Mouse (Mus musculus) embryonic facial prominence, embryonic 10.5 days (tissue): ENCODE data around the gene Map10. TPM values are rescaled to one million over a fixed set of nuclear protein-coding genes. Genes with fewer than 3 reads are reported as not detected.
A peak's percentile ranks its signal among the peaks of the same experiment; 100 is the strongest.

Experiments used
- DNase-seq: peaks from one replicate; pipeline ENCODE4 v3.0.0-alpha.2; 2017; ENCODE audit warnings: low spot score
- H3K27ac ChIP-seq: fragments of 300-500 bp; sonication (generic); replicated peaks from 2 replicates; pipeline ENCODE4 v1.5.1; 2016; ENCODE audit warnings: mild to moderate bottlenecking
- H3K27me3 ChIP-seq: fragments of 300-500 bp; sonication (generic); replicated peaks from 2 replicates; pipeline ENCODE4 v1.6.1; 2016; ENCODE audit warnings: low read depth, mild to moderate bottlenecking; ENCODE audit not compliant: poor library complexity, severe bottlenecking
- H3K36me3 ChIP-seq: fragments of 300-500 bp; sonication (generic); replicated peaks from 2 replicates; pipeline ENCODE4 v1.6.1; 2016; ENCODE audit warnings: mild to moderate bottlenecking, moderate library complexity
- H3K4me1 ChIP-seq: fragments of 300-500 bp; sonication (generic); 2 replicates; pipeline ENCODE4 v1.6.1; 2016
- H3K4me3 ChIP-seq: fragments of 300-500 bp; sonication (generic); 2 replicates; pipeline ENCODE4 v1.5.1; 2016; ENCODE audit warnings: mild to moderate bottlenecking, moderate library complexity
- H3K9me3 ChIP-seq: fragments of 300-500 bp; sonication (generic); 2 replicates; pipeline ENCODE4 v1.6.1; 2016; ENCODE audit warnings: mild to moderate bottlenecking
- WGBS: fragments of 180-500 bp; shearing (Covaris S2); methylation state at CpG from one replicate; pipeline ENCODE4 v1.1.7; 2016; 5-methylcytosine and 5-hydroxymethylcytosine counted together
- polyA plus RNA-seq: library from polyadenylated mRNA; unstranded; fragments of >200 nt; fragmentation: Nextera tagmentation; extraction: Ambion mirVana; gene quantifications from 2 replicates; pipeline ENCODE4 v1.2.1, GENCODE M21; 2016

The Map10 gene
- polyA plus RNA-seq, 1 experiment from 2014 or later = 5.7 TPM

GRCm38 (mm10) chr8:125675796-125676195, 6.2 kb downstream of the Map10 start:
- WGBS = 84% methylated on average over 3 of the region's 3 CpGs
- peaks cover 9% of the 10 kb centered on the region for H3K4me1 ChIP-seq
- peaks cover 17% of the 10 kb centered on the region for H3K36me3 ChIP-seq
- H3K27ac ChIP-seq = no peak overlapping the region
- DNase-seq = no peak
- no peaks in the 10 kb centered on the region for H3K27me3 ChIP-seq
- H3K4me3 ChIP-seq = no peak overlapping the region
- peaks cover 16% of the 10 kb centered on the region for H3K9me3 ChIP-seq

DNA sequence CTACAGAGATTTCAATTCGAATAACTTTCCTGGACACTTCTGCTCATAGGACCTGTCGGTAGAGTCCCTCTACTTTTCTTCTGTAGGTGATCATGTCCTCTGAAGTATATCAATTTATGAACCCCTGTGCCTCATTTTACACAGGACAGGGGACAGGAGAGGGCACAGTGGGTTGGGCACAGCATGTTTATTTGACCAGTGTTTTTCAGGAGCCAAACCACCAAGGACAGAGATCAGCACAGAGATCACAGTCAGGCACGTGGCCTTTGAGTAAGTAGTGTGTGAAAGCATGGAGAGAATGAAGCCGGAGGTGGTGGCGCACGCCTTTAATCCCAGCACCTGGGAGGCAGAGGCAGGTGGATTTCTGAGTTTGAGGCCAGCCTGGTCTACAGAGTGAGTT, 7.9 kb downstream of the Map10 start:
- no peak overlapping the region for H3K4me3 ChIP-seq
- H3K36me3 ChIP-seq = no peaks in the 10 kb centered on the region; the same call in 1 of the 2 replicates
- H3K27me3 ChIP-seq = no peaks in the 10 kb centered on the region
- no peak overlapping the region for H3K27ac ChIP-seq
- H3K4me1 ChIP-seq = peaks cover 14% of the 10 kb centered on the region
- H3K9me3 ChIP-seq = no peaks in the 10 kb centered on the region
- no peak for DNase-seq
- WGBS = 89% methylated on average over 6 of the region's 6 CpGs

DNA sequence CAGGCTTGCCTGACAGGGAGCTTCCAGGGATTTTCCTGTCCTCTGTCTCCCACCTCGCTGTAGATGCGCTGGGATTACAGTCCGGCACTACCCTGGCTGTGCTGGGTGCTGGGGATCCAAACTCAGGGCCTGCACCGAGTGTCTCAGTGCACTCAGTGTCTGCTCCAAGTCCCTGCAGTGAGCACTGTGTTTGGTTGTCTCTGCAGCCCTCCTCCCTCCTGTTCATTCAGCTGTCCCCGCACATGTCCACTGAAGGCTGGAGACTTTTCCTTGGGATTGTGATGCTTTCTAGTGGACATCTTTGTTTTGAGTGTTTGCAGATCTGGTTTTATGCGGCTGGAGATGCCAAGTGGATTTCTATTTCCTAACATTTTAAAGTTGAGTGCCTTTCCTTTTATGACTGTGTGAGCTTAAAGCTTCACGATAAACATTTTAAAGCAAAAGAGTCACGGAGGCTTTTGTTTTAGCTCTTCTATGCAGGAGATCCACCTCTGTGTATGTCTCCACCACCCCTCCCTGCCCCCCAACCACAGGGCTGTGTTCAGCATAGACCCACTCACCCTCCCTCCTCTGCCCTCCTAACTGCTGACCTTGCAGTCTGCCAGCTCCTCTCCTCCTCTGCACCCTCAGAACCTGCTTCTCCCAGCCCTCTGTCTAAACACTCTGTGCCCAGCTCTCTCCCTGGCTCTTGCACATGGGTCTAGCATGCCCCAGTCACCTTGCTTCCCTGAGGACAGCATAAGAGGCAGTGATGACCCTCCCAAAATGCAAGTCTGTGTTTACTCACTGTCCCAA, 9.4 kb downstream of the Map10 start:
- WGBS = 83% methylated on average over 8 of the region's 8 CpGs
- Histone ChIP-seq H3K27ac (no peak overlapping the region; the same call in 1 of the 2 replicates), H3K36me3 (no peaks in the 10 kb centered on the region), H3K27me3 (no peaks in the 10 kb centered on the region), H3K4me3 (no peak overlapping the region), H3K9me3 (no peaks in the 10 kb centered on the region), H3K4me1 (peaks cover 14% of the 10 kb centered on the region)
- no peak for DNase-seq

DNA sequence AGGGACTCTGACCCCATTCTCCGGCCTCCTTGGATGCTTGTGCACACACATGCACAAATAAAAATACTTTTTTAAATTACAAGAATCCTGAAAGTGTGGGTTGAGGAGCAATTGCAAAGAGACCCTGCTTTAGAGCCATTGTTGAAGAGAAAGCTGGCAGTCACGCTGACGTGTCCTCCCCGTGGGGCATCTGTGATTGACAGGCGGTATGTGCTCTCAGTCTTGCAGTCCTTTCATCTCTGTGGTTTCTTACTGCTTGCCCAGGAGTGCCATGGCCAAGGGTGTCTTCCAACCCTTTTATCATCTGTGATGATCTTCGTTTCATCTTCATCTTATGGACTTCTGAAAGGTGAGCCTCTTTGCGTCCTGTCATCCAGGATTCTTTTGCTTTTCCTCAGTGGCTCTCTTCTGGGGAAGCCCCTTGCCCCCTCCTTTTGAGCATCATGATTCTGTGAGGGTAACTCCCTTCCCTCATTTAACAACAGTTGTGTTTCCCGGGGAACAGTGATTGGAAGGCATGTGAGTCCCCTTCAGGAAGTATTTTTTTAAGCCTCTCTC, 11.3 kb downstream of the Map10 start:
- peaks cover 21% of the 10 kb centered on the region for H3K4me1 ChIP-seq
- no peak overlapping the region for H3K4me3 ChIP-seq
- H3K27ac ChIP-seq = no peak overlapping the region
- no peaks in the 10 kb centered on the region for H3K36me3 ChIP-seq
- H3K27me3 ChIP-seq = no peaks in the 10 kb centered on the region
- H3K9me3 ChIP-seq = no peaks in the 10 kb centered on the region
- 48% methylated on average over 8 of the region's 8 CpGs for WGBS
- peak; percentile 30 for DNase-seq

DNA sequence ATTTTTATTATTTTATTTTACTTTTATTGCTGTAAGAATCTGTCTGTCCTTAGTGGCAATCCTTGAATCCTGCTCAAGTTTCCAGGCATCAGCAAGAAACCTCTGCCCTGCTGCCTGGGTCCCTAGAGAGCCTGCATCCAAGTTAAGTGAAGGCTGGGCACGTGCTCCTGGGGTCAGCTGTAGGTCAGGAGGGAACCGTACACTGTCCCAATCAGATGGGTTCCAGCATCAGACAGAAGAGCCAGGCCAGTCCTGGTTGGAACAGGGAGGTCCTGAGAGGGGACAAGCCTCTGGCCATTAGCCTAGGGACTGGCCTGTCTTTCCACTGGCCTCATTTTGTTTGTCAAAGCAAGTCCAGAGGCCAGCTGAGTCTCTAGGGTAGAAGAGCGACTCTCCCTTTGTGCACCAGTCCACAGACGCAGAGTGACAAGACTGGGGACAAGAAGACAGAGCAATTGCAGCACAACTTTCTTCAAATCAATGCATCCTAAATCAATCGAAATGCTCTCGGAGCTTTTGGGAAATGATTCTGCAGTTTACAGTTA, 15.7 kb downstream of the Map10 start:
- Histone ChIP-seq H3K4me3 (no peak overlapping the region), H3K36me3 (no peaks in the 10 kb centered on the region), H3K27me3 (no peaks in the 10 kb centered on the region; the same call in 1 of the 2 replicates), H3K27ac (no peak overlapping the region), H3K4me1 (peaks cover 18% of the 10 kb centered on the region), H3K9me3 (no peaks in the 10 kb centered on the region)
- 67% methylated on average over 6 of the region's 6 CpGs for WGBS
- peak; percentile 49 for DNase-seq

- Histone ChIP-seq H3K27me3 (no peaks in the 10 kb centered on the region; the same call in none of the 2 replicates), H3K36me3 (no peaks in the 10 kb centered on the region), H3K4me3 (no peak overlapping the region), H3K4me1 (peaks cover 12% of the 10 kb centered on the region), H3K9me3 (no peaks in the 10 kb centered on the region), H3K27ac (no peak overlapping the region)
- 88% methylated on average over 9 of the region's 9 CpGs for WGBS
- no peak for DNase-seq
Measured at GRCm38 (mm10) chr8:125686221-125686865, 16.7 kb downstream of the Map10 start.

DNA sequence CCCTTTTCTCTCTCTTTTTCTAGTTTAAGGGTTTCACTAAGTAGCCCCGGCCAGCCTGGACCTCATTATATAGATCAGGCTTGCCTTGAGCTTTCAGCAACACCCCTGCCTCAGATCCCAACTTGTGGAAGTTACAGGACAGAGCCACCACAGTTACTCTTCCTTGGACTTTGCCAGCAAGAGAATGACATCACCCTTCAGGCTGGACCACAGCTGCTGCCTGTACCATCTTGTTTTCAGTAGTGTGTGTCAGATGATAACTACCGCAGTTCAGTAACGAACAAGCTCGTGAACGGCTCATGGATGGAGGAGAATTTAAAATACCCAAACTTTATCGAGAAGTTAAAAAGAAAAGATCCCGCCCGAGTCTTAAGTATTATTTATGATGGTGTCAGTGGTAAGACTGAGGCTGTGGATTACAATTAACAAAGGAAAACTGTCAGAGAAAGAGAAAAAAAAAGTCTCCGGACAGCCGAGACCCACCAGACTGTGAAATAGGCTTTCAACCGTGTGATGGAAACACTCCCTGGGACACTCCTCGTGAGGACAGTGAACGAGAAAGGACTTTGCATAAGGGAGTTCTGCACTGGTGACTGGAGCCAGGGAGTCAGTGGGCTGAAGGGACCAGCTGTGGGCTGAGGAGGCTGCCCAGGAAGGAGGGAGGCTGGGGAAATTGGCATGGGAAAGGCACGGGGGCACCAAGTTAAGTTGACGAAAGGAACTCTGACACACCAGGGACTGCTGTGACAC, 20.7 kb downstream of the Map10 start:
- Histone ChIP-seq H3K27me3 (no peaks in the 10 kb centered on the region; the same call in none of the 2 replicates), H3K27ac (no peak overlapping the region), H3K9me3 (no peaks in the 10 kb centered on the region), H3K4me3 (no peak overlapping the region), H3K36me3 (no peaks in the 10 kb centered on the region), H3K4me1 (peaks cover 9% of the 10 kb centered on the region)
- WGBS = 76% methylated on average over 15 of the region's 15 CpGs
- DNase-seq = no peak

DNA sequence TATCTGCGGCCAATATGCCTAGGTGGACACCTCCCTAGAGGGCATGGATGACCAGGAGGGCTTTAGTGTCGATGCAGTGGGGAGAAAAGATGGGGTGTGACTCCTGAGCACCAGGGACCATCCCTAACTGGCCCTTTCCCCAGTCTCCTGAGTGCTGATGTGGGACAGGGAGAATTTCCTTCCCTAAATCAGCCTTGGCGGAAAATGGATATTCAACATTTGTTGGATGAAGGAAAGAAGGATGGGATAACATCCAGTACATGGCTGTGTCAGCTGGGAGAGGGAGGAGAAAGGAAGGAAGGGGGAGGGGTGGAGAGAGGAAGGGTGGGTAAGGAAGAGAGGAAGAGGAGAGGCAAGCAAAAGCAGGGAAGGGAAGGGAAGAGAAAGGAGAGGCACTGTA, 21.3 kb downstream of the Map10 start:
- DNase-seq = no peak
- H3K36me3 ChIP-seq = no peaks in the 10 kb centered on the region
- H3K27me3 ChIP-seq = no peaks in the 10 kb centered on the region; the same call in none of the 2 replicates
- H3K9me3 ChIP-seq = no peaks in the 10 kb centered on the region
- H3K4me3 ChIP-seq = no peak overlapping the region
- 0 out of 2 replicates have a peak, but pooled peaks cover 5% of the 10 kb centered on the region for H3K4me1 ChIP-seq
- no peak overlapping the region for H3K27ac ChIP-seq
- 89% methylated on average over 3 of the region's 3 CpGs for WGBS

GRCm38 (mm10) chr8:125692447-125692846, 22.8 kb downstream of the Map10 start:
- no peak overlapping the region for H3K4me3 ChIP-seq
- WGBS = 79% methylated on average over 5 of the region's 5 CpGs
- no peaks in the 10 kb centered on the region for H3K36me3 ChIP-seq
- no peaks in the 10 kb centered on the region; the same call in none of the 2 replicates for H3K27me3 ChIP-seq
- H3K9me3 ChIP-seq = no peaks in the 10 kb centered on the region
- no peak for DNase-seq
- 0 out of 2 replicates have a peak, but pooled peaks cover 4% of the 10 kb centered on the region for H3K4me1 ChIP-seq
- H3K27ac ChIP-seq = no peak overlapping the region

GRCm38 (mm10) chr8:125693197-125693596, 23.6 kb downstream of the Map10 start:
- H3K9me3 ChIP-seq = 0 out of 2 replicates have a peak, but pooled peaks cover under 1% of the 10 kb centered on the region
- H3K4me3 ChIP-seq = no peak overlapping the region
- H3K27me3 ChIP-seq = no peaks in the 10 kb centered on the region; the same call in none of the 2 replicates
- H3K4me1 ChIP-seq = 0 out of 2 replicates have a peak, but pooled peaks cover 4% of the 10 kb centered on the region
- DNase-seq = no peak
- 85% methylated on average over 3 of the region's 3 CpGs for WGBS
- H3K27ac ChIP-seq = no peak overlapping the region
- no peaks in the 10 kb centered on the region for H3K36me3 ChIP-seq

DNA sequence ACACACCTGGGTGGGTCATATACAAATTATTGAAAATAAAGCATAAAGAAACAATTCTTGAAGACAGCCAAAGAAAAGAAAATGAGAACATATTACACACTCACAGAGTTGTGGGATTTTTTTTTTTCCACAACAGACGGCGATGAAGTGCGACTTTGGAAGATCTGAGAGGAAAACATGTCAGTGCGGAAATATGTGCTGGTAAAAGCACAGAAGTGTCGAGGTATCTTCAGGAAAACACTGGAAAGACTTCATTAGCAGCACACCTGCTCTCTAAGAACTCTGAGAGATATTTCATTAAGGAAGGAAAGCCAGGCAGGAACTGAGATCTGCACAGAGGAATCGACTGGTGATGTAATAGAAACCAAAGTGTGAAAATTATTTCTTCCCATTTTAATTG, 26.3 kb downstream of the Map10 start:
- Histone ChIP-seq H3K4me1 (no peaks in the 10 kb centered on the region), H3K27ac (no peak overlapping the region), H3K27me3 (no peaks in the 10 kb centered on the region), H3K9me3 (0 out of 2 replicates have a peak, but pooled peaks cover 4% of the 10 kb centered on the region), H3K36me3 (no peaks in the 10 kb centered on the region), H3K4me3 (no peak overlapping the region)
- DNase-seq = no peak
- 93% methylated on average over 6 of the region's 6 CpGs for WGBS
